Mouse (Mus musculus) left cerebral cortex, adult 8-10 months (tissue): ENCODE results near the gene Mmrn2. TPM values are rescaled to one million over a fixed set of nuclear protein-coding genes. Genes with fewer than 3 reads are reported as not detected.
A peak's percentile ranks its signal among the peaks of the same experiment; 100 is the strongest.

Source experiments
- DNase-seq, 2 experiments: peaks; one replicate each; pipeline ENCODE4 v3.0.0; 2022; ENCODE audit warnings: low spot score in 2 of 2
- total RNA-seq, 4 experiments: library from RNA; stranded (reverse); gene quantifications; 2 replicates each; pipeline ENCODE4 v1.2.4; 2022

Mmrn2 gene
- total RNA-seq: 1 to 10 TPM; 4.9 to 7.3 (median 5.8) TPM

GRCm38 (mm10) chr14:34375415-34375904, at the start of gene Mmrn2:
Gene Mmrn2, plus strand, starts transcription at chr14:34375465.
- DNase-seq: no peak

- DNase-seq: no peak
Observed at GRCm38 (mm10) chr14:34326606-34327005, 48.7 kb upstream of the Mmrn2 start.

GRCm38 (mm10) chr14:34327618-34328017, 47.6 kb upstream of the Mmrn2 start:
- DNase-seq: no peak

- DNase-seq: no peak
Observed at GRCm38 (mm10) chr14:34330657-34331158, 44.6 kb upstream of the Mmrn2 start.

- peak in 1 of 2 experiments; percentile 33 for DNase-seq
Observed at GRCm38 (mm10) chr14:34331886-34332285, 43.4 kb upstream of the Mmrn2 start.

GRCm38 (mm10) chr14:34332476-34332875, 42.8 kb upstream of the Mmrn2 start:
- peak in 1 of 2 experiments; percentile 77 for DNase-seq

GRCm38 (mm10) chr14:34339446-34339845, 35.8 kb upstream of the Mmrn2 start:
- no peak for DNase-seq

GRCm38 (mm10) chr14:34341993-34342392, 33.3 kb upstream of the Mmrn2 start:
- no peak for DNase-seq

GRCm38 (mm10) chr14:34343078-34343477, 32.2 kb upstream of the Mmrn2 start:
- no peak for DNase-seq

GRCm38 (mm10) chr14:34344361-34344760, 30.9 kb upstream of the Mmrn2 start:
- no peak for DNase-seq

GRCm38 (mm10) chr14:34345771-34346566, 29.3 kb upstream of the Mmrn2 start:
- DNase-seq: no peak

- DNase-seq: no peak
Observed at GRCm38 (mm10) chr14:34347084-34347483, 28.2 kb upstream of the Mmrn2 start.

- no peak for DNase-seq
Observed at GRCm38 (mm10) chr14:34348301-34348700, 27.0 kb upstream of the Mmrn2 start.

- no peak for DNase-seq
Observed at GRCm38 (mm10) chr14:34349007-34349406, 26.3 kb upstream of the Mmrn2 start.

GRCm38 (mm10) chr14:34351660-34352059, 23.6 kb upstream of the Mmrn2 start:
- DNase-seq: no peak

GRCm38 (mm10) chr14:34352523-34352922, 22.7 kb upstream of the Mmrn2 start:
- DNase-seq: no peak

- no peak for DNase-seq
Observed at GRCm38 (mm10) chr14:34353326-34353725, 21.9 kb upstream of the Mmrn2 start.

GRCm38 (mm10) chr14:34354456-34354855, 20.8 kb upstream of the Mmrn2 start:
- DNase-seq: no peak

- DNase-seq: no peak
Observed at GRCm38 (mm10) chr14:34355301-34355700, 20.0 kb upstream of the Mmrn2 start, which contains the start of gene Fam25c. Gene Fam25c, minus strand, starts transcription at chr14:34355433.

GRCm38 (mm10) chr14:34357671-34358455, 17.4 kb upstream of the Mmrn2 start:
- DNase-seq: no peak

- DNase-seq: no peak
Observed at GRCm38 (mm10) chr14:34359676-34360244, 15.5 kb upstream of the Mmrn2 start.

- no peak for DNase-seq
Observed at GRCm38 (mm10) chr14:34360251-34360650, 15.0 kb upstream of the Mmrn2 start.
